Mouse (Mus musculus) forebrain, embryonic 13.5 days (tissue): ENCODE data around the gene Tas1r1. TPM values are rescaled to one million over a fixed set of nuclear protein-coding genes. Genes with fewer than 3 reads are reported as not detected.
"Not testable (repeated sequence)": the region's sequence is repeated elsewhere in the genome, so short reads cannot be mapped to it uniquely, and the experiment has no call there.

ENCODE experiments used
- ATAC-seq: fragments of 200-750 bp; cut with Nextera tagmentation; 2 replicates; pipeline ENCODE4 v1.8.0; 2017
- H3K27ac ChIP-seq: fragments of 300-500 bp; sonication (generic); 2 replicates; pipeline ENCODE4 v1.5.1; 2015; ENCODE audit warnings: inconsistent platforms, mild to moderate bottlenecking, moderate library complexity
- H3K27me3 ChIP-seq: fragments of 300-500 bp; sonication (generic); 2 replicates; pipeline ENCODE4 v1.6.1; 2015; ENCODE audit warnings: mild to moderate bottlenecking, inconsistent platforms
- H3K36me3 ChIP-seq: fragments of 300-500 bp; sonication (generic); 2 replicates; pipeline ENCODE4 v1.6.1; 2015; ENCODE audit warnings: mild to moderate bottlenecking, inconsistent platforms; ENCODE audit not compliant: poor library complexity, severe bottlenecking
- H3K4me1 ChIP-seq: fragments of 300-500 bp; sonication (generic); 2 replicates; pipeline ENCODE4 v1.6.1; 2015; ENCODE audit warnings: inconsistent platforms
- H3K4me2 ChIP-seq: fragments of 300-500 bp; sonication (generic); 2 replicates; pipeline ENCODE4 v1.6.1; 2015; ENCODE audit warnings: inconsistent platforms, mild to moderate bottlenecking, moderate library complexity
- H3K4me3 ChIP-seq: fragments of 300-500 bp; sonication (generic); 2 replicates; pipeline ENCODE4 v1.5.1; 2015; ENCODE audit warnings: mild to moderate bottlenecking, inconsistent platforms
- H3K9ac ChIP-seq: fragments of 300-500 bp; sonication (generic); 2 replicates; pipeline ENCODE4 v1.6.1; 2015; ENCODE audit warnings: mild to moderate bottlenecking, inconsistent platforms
- H3K9me3 ChIP-seq: fragments of 300-500 bp; sonication (generic); replicated peaks from 2 replicates; pipeline ENCODE4 v1.6.1; 2016; ENCODE audit warnings: inconsistent platforms
- WGBS: fragments of 180-500 bp; shearing (Covaris S2); methylation state at CpG from one replicate; pipeline ENCODE4 v1.1.7; 2015; 5-methylcytosine and 5-hydroxymethylcytosine counted together
- polyA plus RNA-seq: library from polyadenylated mRNA; unstranded; fragments of >200 nt; fragmentation: Nextera tagmentation; extraction: Ambion mirVana; gene quantifications from 2 replicates; pipeline ENCODE4 v1.2.1, GENCODE M21; 2015

The Tas1r1 gene
- polyA plus RNA-seq, 1 experiment from 2014 or later: 0.53 TPM

GRCm38 (mm10) chr4:152039831-152040310, 1.5 kb upstream of the Tas1r1 start:
- H3K4me1 ChIP-seq: peaks cover 11% of the 10 kb centered on the region
- H3K4me2 ChIP-seq: peak overlapping the region; percentile 93
- ATAC-seq: 0 out of 2 replicates have a peak, but pooled peaks have one; percentile 5
- no peaks in the 10 kb centered on the region for H3K27me3 ChIP-seq
- no peak overlapping the region for H3K27ac ChIP-seq
- peaks cover 40% of the 10 kb centered on the region for H3K36me3 ChIP-seq
- 5% methylated on average over 25 of the region's 25 CpGs for WGBS
- H3K4me3 ChIP-seq: peak overlapping the region; percentile 100
- no peaks in the 10 kb centered on the region for H3K9me3 ChIP-seq
- peak overlapping the region; percentile 85 for H3K9ac ChIP-seq

- Histone ChIP-seq H3K9ac (peak within 1 kb of the TSS; percentile 85), H3K27ac (no peak within 1 kb of the TSS)
Observed at GRCm38 (mm10) chr4:152038985-152039830, 840 bp upstream of the Tas1r1 start, which contains the start of gene Nol9. Gene Nol9, plus strand, starts transcription at chr4:152039321.

GRCm38 (mm10) chr4:152036464-152036863, 1.9 kb downstream of the Tas1r1 start:
- not testable (repeated sequence) for H3K9ac ChIP-seq, H3K27me3 ChIP-seq, H3K4me2 ChIP-seq, H3K27ac ChIP-seq, H3K36me3 ChIP-seq, H3K9me3 ChIP-seq, ATAC-seq, H3K4me3 ChIP-seq
- peaks cover 11% of the 10 kb centered on the region for H3K4me1 ChIP-seq
- WGBS: 87% methylated on average over 6 of the region's 6 CpGs

More at GRCm38 (mm10) chr4:152038985-152039830, 840 bp upstream of the Tas1r1 start, which contains the start of gene Nol9:
- peaks cover 11% of the 10 kb centered on the region for H3K4me1 ChIP-seq
- WGBS: under 1% methylated on average over 74 of the region's 86 CpGs
- H3K9me3 ChIP-seq: no peaks in the 10 kb centered on the region
- H3K4me2 ChIP-seq: peak within 1 kb of the TSS; percentile 93
- ATAC-seq: peak; percentile 94
- H3K27me3 ChIP-seq: no peaks in the 10 kb centered on the region
- peak within 1 kb of the TSS; percentile 100 for H3K4me3 ChIP-seq
- peaks cover 33% of the 10 kb centered on the region for H3K36me3 ChIP-seq

GRCm38 (mm10) chr4:152032922-152033321, 5.4 kb downstream of the Tas1r1 start:
- Histone ChIP-seq H3K9ac (no peak overlapping the region), H3K9me3 (no peaks in the 10 kb centered on the region), H3K4me1 (peaks cover 16% of the 10 kb centered on the region), H3K4me2 (no peak overlapping the region), H3K27me3 (0 out of 2 replicates have a peak, but pooled peaks cover 5% of the 10 kb centered on the region), H3K4me3 (no peak overlapping the region), H3K36me3 (no peaks in the 10 kb centered on the region), H3K27ac (no peak overlapping the region)
- ATAC-seq: no peak
- WGBS: 88% methylated on average over 13 of the region's 13 CpGs

GRCm38 (mm10) chr4:152029997-152030396, 8.4 kb downstream of the Tas1r1 start:
- no peaks in the 10 kb centered on the region for H3K9me3 ChIP-seq
- no peak for ATAC-seq
- 0 out of 2 replicates have a peak, but pooled peaks cover 5% of the 10 kb centered on the region for H3K27me3 ChIP-seq
- no peaks in the 10 kb centered on the region for H3K36me3 ChIP-seq
- no peak overlapping the region for H3K4me3 ChIP-seq
- no peak overlapping the region for H3K4me2 ChIP-seq
- WGBS: 59% methylated on average over 4 of the region's 4 CpGs
- no peak overlapping the region for H3K27ac ChIP-seq
- H3K4me1 ChIP-seq: peaks cover 38% of the 10 kb centered on the region
- H3K9ac ChIP-seq: no peak overlapping the region

GRCm38 (mm10) chr4:152029087-152029486, 9.3 kb downstream of the Tas1r1 start:
- peak overlapping the region; percentile 97; the same call in 1 of the 2 replicates for H3K4me2 ChIP-seq
- WGBS: 47% methylated on average over 5 of the region's 5 CpGs

GRCm38 (mm10) chr4:152028456-152028855, 9.9 kb downstream of the Tas1r1 start:
- H3K36me3 ChIP-seq: peaks cover 13% of the 10 kb centered on the region
- H3K4me1 ChIP-seq: peaks cover 50% of the 10 kb centered on the region
- H3K4me3 ChIP-seq: peak overlapping the region; percentile 67
- H3K27ac ChIP-seq: no peak overlapping the region
- ATAC-seq: no peak
- H3K4me2 ChIP-seq: peak overlapping the region; percentile 97
- H3K9ac ChIP-seq: peak overlapping the region; percentile 72
- H3K27me3 ChIP-seq: 0 out of 2 replicates have a peak, but pooled peaks cover 5% of the 10 kb centered on the region
- no peaks in the 10 kb centered on the region for H3K9me3 ChIP-seq
- WGBS: 69% methylated on average over 15 of the region's 15 CpGs

More at GRCm38 (mm10) chr4:152029087-152029486, 9.3 kb downstream of the Tas1r1 start:
- no peak for ATAC-seq
- no peak overlapping the region for H3K9ac ChIP-seq
- peaks cover 47% of the 10 kb centered on the region for H3K4me1 ChIP-seq
- H3K4me3 ChIP-seq: no peak overlapping the region
- 0 out of 2 replicates have a peak, but pooled peaks cover 5% of the 10 kb centered on the region for H3K27me3 ChIP-seq
- H3K9me3 ChIP-seq: no peaks in the 10 kb centered on the region
- H3K36me3 ChIP-seq: peaks cover 6% of the 10 kb centered on the region; the same call in 1 of the 2 replicates
- H3K27ac ChIP-seq: no peak overlapping the region

- WGBS: under 1% methylated on average over 35 of the region's 35 CpGs
- H3K4me2 ChIP-seq: peak within 1 kb of the TSS; percentile 97
- peak within 1 kb of the TSS; percentile 67 for H3K4me3 ChIP-seq
- ATAC-seq: peak; percentile 99
- 0 out of 2 replicates have a peak, but pooled peaks cover 5% of the 10 kb centered on the region for H3K27me3 ChIP-seq
- H3K36me3 ChIP-seq: peaks cover 22% of the 10 kb centered on the region
- no peaks in the 10 kb centered on the region for H3K9me3 ChIP-seq
- peak within 1 kb of the TSS; percentile 72 for H3K9ac ChIP-seq
- H3K4me1 ChIP-seq: peaks cover 51% of the 10 kb centered on the region
- H3K27ac ChIP-seq: peak within 1 kb of the TSS; percentile 60; the same call in 1 of the 2 replicates
Observed at GRCm38 (mm10) chr4:152027524-152027923, 10.8 kb downstream of the Tas1r1 start, which contains the start of gene Zbtb48. Gene Zbtb48, minus strand, starts transcription at chr4:152027671.

GRCm38 (mm10) chr4:152026751-152027508, 11.4 kb downstream of the Tas1r1 start:
- no peaks in the 10 kb centered on the region for H3K9me3 ChIP-seq
- peaks cover 51% of the 10 kb centered on the region for H3K4me1 ChIP-seq
- peak overlapping the region; percentile 67 for H3K4me3 ChIP-seq
- 2% methylated on average over 36 of the region's 41 CpGs for WGBS
- H3K27ac ChIP-seq: no peak overlapping the region
- ATAC-seq: peak; percentile 29
- H3K36me3 ChIP-seq: peaks cover 27% of the 10 kb centered on the region
- H3K4me2 ChIP-seq: peak overlapping the region; percentile 97
- 0 out of 2 replicates have a peak, but pooled peaks cover under 1% of the 10 kb centered on the region for H3K27me3 ChIP-seq
- H3K9ac ChIP-seq: peak overlapping the region; percentile 72

GRCm38 (mm10) chr4:152024525-152024924, 13.8 kb downstream of the Tas1r1 start:
- peaks cover 44% of the 10 kb centered on the region for H3K4me1 ChIP-seq
- no peak overlapping the region for H3K27ac ChIP-seq
- 93% methylated on average over 11 of the region's 11 CpGs for WGBS
- no peaks in the 10 kb centered on the region for H3K9me3 ChIP-seq
- no peak overlapping the region for H3K4me3 ChIP-seq
- peaks cover 51% of the 10 kb centered on the region for H3K36me3 ChIP-seq
- H3K27me3 ChIP-seq: no peaks in the 10 kb centered on the region
- H3K4me2 ChIP-seq: peak overlapping the region; percentile 1; the same call in 1 of the 2 replicates
- H3K9ac ChIP-seq: peak overlapping the region; percentile 45
- ATAC-seq: no peak

- WGBS: 92% methylated on average over 8 of the region's 8 CpGs
- Histone ChIP-seq H3K27ac (no peak overlapping the region), H3K4me3 (no peak overlapping the region), H3K36me3 (peaks cover 70% of the 10 kb centered on the region), H3K9me3 (no peaks in the 10 kb centered on the region), H3K9ac (no peak overlapping the region), H3K4me2 (no peak overlapping the region), H3K4me1 (peaks cover 33% of the 10 kb centered on the region), H3K27me3 (no peaks in the 10 kb centered on the region)
- ATAC-seq: no peak
Observed at GRCm38 (mm10) chr4:152022506-152022905, 15.9 kb downstream of the Tas1r1 start.
